Mouse (Mus musculus) stomach, postnatal 0 days (tissue): Measurements from ENCODE around the gene Gnat3.
"Not testable (repeated sequence)": the region's sequence is repeated elsewhere in the genome, so short reads cannot be mapped to it uniquely, and the experiment has no call there.

ENCODE experiments used
- CTCF ChIP-seq: IDR thresholded peaks from 2 replicates; pipeline ENCODE4 v1.5.1; 2016; ENCODE audit warnings: antibody characterized with exemption, low read depth, mild to moderate bottlenecking, moderate library complexity
- EP300 ChIP-seq: optimal IDR thresholded peaks from 2 replicates; pipeline ENCODE3; 2016; ENCODE audit warnings: antibody characterized with exemption

GRCm38 (mm10) chr5:17931588-17931987 is 30.8 kb upstream of the Gnat3 start:
- not testable (repeated sequence) for TF ChIP-seq CTCF, EP300
